Mouse (Mus musculus): ENCODE results near the gene Ano2. TPM values are rescaled to one million over a fixed set of nuclear protein-coding genes. Genes with fewer than 3 reads are reported as not detected.

Gene Ano2
- polyA plus RNA-seq, 1 experiment, result 0.28 TPM

DNA sequence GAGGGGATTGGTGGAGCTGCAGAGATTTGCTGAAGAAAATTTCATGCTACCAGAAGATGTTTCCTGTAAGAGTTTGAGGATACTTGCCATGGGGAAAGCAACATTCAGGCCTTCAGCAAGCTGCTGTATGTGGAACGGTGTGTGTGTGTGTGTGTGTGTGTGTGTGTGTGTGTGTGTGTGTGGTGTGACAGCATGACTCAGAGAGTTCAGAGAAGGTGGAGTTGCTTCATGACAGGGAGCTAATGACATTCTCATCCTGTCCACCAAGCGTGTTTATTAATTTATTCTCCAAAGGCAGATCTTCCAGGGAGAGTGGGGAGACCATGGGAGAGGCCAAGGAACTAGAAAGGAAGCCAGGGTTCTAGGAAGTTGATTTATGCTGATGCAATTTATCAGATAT is 26.3 kb upstream of the Ano2 start:
- WGBS, result 42% methylated on average over 2 of the region's 2 CpGs
- no peaks in the 10 kb centered on the region for H3K4me1 ChIP-seq (ENCODE audit: control insufficient read depth, insufficient read depth, low read length)
- no peak overlapping the region for H3K4me3 ChIP-seq (replicated peaks; ENCODE audit: extremely low read depth, low read depth, low read length)
- no peak for DNase-seq
- TF ChIP-seq CTCF (IDR thresholded peaks at IDR 0.05; ENCODE audit: insufficient read depth, low read length) (no peak), POLR2A (IDR thresholded peaks at IDR 0.05; ENCODE audit: borderline replicate concordance, extremely low read depth, low read depth, low read length) (no peak)

DNA sequence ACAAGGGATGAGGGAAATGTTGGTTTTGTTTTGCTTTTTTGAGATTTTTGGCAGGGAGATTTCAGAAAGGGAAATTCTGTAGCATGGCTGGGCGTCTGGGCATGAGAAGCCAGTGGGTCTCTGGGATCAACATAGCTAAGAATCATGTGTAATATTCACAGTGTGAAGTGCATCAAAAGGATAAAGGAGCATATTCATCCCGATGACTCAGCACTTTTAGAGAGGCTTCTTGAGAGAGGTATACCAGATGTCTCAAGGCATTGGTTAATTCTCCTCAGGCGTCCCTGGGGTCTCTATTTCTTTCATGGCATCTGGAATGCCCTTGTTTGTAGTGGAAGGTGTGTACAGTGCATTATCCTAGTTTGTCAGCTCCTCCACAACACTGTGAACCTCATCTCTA is 18.4 kb upstream of the Ano2 start:
- H3K4me3 ChIP-seq (replicated peaks; ENCODE audit: extremely low read depth, low read depth, low read length), result no peak overlapping the region
- WGBS, result 84% methylated on average over 3 of the region's 3 CpGs
- no peaks in the 10 kb centered on the region for H3K4me1 ChIP-seq (ENCODE audit: control insufficient read depth, insufficient read depth, low read length)
- no peak for DNase-seq
- TF ChIP-seq POLR2A (IDR thresholded peaks at IDR 0.05; ENCODE audit: borderline replicate concordance, extremely low read depth, low read depth, low read length) (no peak), CTCF (IDR thresholded peaks at IDR 0.05; ENCODE audit: insufficient read depth, low read length) (no peak)

DNA sequence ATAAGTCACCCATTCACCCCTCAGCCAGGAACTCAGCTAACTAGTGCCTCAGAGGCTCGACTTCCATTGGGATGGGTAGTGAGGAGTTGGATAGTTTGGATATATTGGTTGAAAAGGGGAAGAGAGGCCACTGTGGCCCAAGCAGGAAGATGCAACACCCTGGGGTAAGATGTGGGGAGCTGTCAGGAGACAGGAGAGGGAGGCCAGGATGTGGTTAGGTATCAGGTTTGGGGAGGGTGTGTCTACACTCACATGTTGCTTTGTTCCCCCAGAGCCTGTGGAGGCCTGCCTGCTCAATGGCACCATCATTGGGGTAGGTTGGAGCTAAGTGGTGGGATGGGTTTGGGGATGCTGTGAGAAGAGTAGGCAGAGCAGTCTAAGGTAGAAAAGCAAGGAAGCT is 11.7 kb upstream of the Ano2 start:
- no peak overlapping the region for H3K4me3 ChIP-seq (replicated peaks; ENCODE audit: extremely low read depth, low read depth, low read length)
- WGBS, result 67% methylated on average over 1 of the region's 1 CpGs
- H3K4me1 ChIP-seq (ENCODE audit: control insufficient read depth, insufficient read depth, low read length), result no peaks in the 10 kb centered on the region
- no peak for DNase-seq
- TF ChIP-seq CTCF (IDR thresholded peaks at IDR 0.05; ENCODE audit: insufficient read depth, low read length), result no peak
- no peak for TF ChIP-seq POLR2A (IDR thresholded peaks at IDR 0.05; ENCODE audit: borderline replicate concordance, extremely low read depth, low read depth, low read length)

DNA sequence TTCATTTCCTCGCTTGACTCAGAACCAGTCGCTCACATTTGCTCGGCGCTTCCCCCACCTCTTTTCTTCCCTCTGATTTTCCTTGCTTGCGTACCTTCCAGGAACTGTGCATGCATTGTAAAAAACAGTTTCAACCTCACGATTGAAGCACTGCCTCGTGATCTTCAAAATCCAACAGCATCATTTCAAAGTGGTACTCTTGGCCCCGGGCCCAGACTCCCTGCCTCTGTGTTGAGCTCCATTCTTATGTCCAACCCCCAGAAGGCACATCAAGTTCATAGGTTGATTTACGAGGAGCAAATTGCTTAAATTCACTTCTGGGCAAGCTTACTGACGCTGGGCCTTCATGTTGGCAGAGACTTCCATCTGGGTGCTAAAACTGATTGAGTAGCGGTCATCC is 9.6 kb upstream of the Ano2 start:
- H3K4me3 ChIP-seq (replicated peaks; ENCODE audit: extremely low read depth, low read depth, low read length), result no peak overlapping the region
- TF ChIP-seq CTCF (IDR thresholded peaks at IDR 0.05; ENCODE audit: insufficient read depth, low read length) (no peak), POLR2A (IDR thresholded peaks at IDR 0.05; ENCODE audit: borderline replicate concordance, extremely low read depth, low read depth, low read length) (no peak)
- no peaks in the 10 kb centered on the region for H3K4me1 ChIP-seq (ENCODE audit: control insufficient read depth, insufficient read depth, low read length)
- 68% methylated on average over 11 of the region's 11 CpGs for WGBS
- DNase-seq, result no peak

DNA sequence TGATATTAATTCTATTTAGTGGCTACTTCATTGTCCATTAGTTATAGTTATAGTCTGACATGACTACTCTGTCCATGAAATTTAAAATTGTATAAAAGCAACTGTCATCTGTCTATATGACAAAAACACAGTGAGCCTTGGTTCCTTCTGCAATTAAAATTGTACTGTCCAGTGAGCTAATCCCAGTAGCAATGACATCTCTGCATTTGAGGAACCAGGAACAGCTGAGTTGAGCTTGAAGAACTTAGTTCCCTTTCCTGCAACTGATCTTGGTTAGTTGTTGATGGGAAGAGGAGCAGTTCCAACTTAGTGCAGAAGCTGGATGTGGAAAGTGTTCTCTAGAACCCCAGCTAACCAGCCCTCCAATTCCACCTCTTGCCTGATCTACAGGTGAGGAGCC is 4.8 kb upstream of the Ano2 start:
- no peak overlapping the region for H3K4me3 ChIP-seq (replicated peaks; ENCODE audit: extremely low read depth, low read depth, low read length)
- no peak for TF ChIP-seq CTCF (IDR thresholded peaks at IDR 0.05; ENCODE audit: insufficient read depth, low read length)
- no peak for TF ChIP-seq POLR2A (IDR thresholded peaks at IDR 0.05; ENCODE audit: borderline replicate concordance, extremely low read depth, low read depth, low read length)
- no peak for DNase-seq
- H3K4me1 ChIP-seq (ENCODE audit: control insufficient read depth, insufficient read depth, low read length), result no peaks in the 10 kb centered on the region

DNA sequence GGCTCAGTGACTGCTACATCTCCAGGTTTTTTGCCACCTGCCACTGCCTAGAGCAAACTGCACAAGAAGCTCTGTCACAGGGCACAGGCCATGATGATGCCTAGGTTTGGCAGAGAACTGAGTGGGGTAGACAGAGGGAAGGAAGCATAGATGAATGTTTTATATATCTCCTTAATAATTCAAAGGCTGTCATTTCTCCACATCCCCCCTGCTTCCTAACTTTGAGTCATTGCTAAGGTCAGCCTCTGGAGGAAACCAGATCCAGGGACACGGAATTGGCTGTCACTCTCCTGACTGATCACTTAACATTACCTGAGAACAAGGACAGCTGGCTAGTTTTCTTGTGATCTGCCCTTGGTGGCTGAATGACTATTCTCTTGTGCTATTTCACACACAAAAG is 2.2 kb upstream of the Ano2 start:
- Histone ChIP-seq H3K4me1 (ENCODE audit: control insufficient read depth, insufficient read depth, low read length) (no peaks in the 10 kb centered on the region), H3K4me3 (replicated peaks; ENCODE audit: extremely low read depth, low read depth, low read length) (no peak overlapping the region)
- DNase-seq, result no peak
- no peak for TF ChIP-seq CTCF (IDR thresholded peaks at IDR 0.05; ENCODE audit: insufficient read depth, low read length)
- TF ChIP-seq POLR2A (IDR thresholded peaks at IDR 0.05; ENCODE audit: borderline replicate concordance, extremely low read depth, low read depth, low read length), result no peak
- WGBS, result 55% methylated on average over 1 of the region's 1 CpGs

DNA sequence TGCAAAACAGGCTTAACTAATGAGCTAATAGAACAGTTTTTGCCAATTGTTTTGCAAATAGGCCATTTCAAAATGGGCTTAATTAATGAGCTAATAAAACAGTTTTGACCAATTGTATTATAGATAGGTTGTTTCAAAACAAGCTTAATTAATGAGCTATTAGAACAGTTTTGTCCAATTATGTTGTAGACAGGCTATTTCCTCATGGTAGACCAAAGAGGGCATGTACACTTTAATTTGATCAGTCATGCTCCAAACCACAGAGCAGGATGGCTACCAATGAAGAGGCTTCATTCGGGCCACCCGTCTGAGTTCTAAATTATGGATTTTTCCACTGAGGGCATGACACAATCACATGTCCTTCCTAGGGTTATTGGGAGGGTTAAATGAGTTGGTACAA is 10.9 kb downstream of the Ano2 start:
- 75% methylated on average over 2 of the region's 2 CpGs for WGBS
- no peak for DNase-seq
- Histone ChIP-seq H3K4me1 (ENCODE audit: control insufficient read depth, insufficient read depth, low read length) (no peaks in the 10 kb centered on the region), H3K4me3 (replicated peaks; ENCODE audit: extremely low read depth, low read depth, low read length) (no peak overlapping the region)
- TF ChIP-seq POLR2A (IDR thresholded peaks at IDR 0.05; ENCODE audit: borderline replicate concordance, extremely low read depth, low read depth, low read length) (no peak), CTCF (IDR thresholded peaks at IDR 0.05; ENCODE audit: insufficient read depth, low read length) (no peak)

DNA sequence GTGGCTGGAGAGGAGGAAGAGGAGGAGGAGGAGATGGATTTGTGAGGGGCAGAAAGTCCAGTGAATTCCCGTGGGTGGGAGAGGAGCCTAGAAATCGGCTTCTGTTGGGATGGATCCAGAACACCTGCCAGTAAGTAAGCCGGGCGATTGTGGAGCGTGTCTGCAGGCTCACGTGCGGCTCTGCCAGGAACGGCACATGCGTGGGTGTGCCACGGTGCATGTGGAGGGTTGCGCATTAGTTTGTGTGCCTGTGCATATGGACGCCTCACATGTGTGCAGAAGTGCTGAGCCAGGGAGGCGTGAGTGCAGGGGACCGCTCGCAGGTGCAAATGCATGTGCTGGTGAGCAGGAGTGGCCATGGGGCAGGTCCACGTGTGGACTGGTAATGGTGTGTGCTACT is 21.0 kb downstream of the Ano2 start:
- Histone ChIP-seq H3K4me3 (replicated peaks; ENCODE audit: extremely low read depth, low read depth, low read length) (no peak overlapping the region), H3K4me1 (ENCODE audit: control insufficient read depth, insufficient read depth, low read length) (no peaks in the 10 kb centered on the region)
- no peak for DNase-seq
- TF ChIP-seq POLR2A (IDR thresholded peaks at IDR 0.05; ENCODE audit: borderline replicate concordance, extremely low read depth, low read depth, low read length), result no peak
- TF ChIP-seq CTCF (IDR thresholded peaks at IDR 0.05; ENCODE audit: insufficient read depth, low read length), result no peak
- 76% methylated on average over 16 of the region's 16 CpGs for WGBS

DNA sequence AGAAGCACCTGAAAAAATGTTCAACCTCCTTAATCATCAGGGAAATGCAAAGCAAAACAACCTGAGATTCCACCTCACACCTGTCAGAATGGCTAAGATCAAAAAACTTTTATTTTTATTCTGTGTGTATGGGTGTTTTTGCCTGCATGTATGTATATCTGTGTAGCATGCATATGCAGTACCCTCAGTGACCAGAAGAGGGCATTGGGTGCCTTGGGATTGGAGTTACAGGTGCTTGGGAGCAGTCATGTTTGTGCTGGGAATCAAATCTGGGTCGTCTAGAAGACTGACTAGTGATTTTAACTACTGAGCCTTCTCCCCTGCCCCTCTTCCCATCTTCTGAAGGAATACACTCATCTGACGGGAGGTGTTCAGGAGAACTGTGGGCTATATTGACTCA is 36.2 kb downstream of the Ano2 start:
- no peak for DNase-seq
- Histone ChIP-seq H3K4me3 (replicated peaks; ENCODE audit: extremely low read depth, low read depth, low read length) (no peak overlapping the region), H3K4me1 (ENCODE audit: control insufficient read depth, insufficient read depth, low read length) (no peaks in the 10 kb centered on the region)
- 77% methylated on average over 2 of the region's 2 CpGs for WGBS
- TF ChIP-seq POLR2A (IDR thresholded peaks at IDR 0.05; ENCODE audit: borderline replicate concordance, extremely low read depth, low read depth, low read length), result no peak
- no peak for TF ChIP-seq CTCF (IDR thresholded peaks at IDR 0.05; ENCODE audit: insufficient read depth, low read length)

DNA sequence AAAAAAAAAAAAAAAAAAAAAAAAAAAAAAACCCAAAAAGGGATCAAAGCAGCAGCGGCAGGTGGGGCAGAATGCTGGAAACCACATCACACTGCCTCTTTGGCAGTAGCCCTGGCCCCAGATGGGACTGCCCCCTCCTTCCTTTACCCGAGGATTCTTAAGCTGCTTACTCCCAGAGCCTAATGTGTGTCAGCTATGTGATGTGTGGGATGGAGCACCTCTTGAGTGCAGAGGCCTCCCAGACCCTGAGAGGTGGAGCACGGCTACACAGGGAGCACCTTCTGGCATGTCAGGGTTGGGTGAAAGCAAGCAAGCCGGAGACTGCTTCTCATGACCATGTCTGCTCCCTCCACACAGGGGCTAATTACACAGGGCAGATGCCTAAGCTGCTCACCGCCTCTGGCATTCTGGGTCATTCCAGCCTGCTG is 37.3 kb downstream of the Ano2 start:
- WGBS, result 69% methylated on average over 5 of the region's 5 CpGs
- no peak for DNase-seq
- TF ChIP-seq POLR2A (IDR thresholded peaks at IDR 0.05; ENCODE audit: borderline replicate concordance, extremely low read depth, low read depth, low read length) (no peak), CTCF (IDR thresholded peaks at IDR 0.05; ENCODE audit: insufficient read depth, low read length) (no peak)
- H3K4me1 ChIP-seq (ENCODE audit: control insufficient read depth, insufficient read depth, low read length), result no peaks in the 10 kb centered on the region
- H3K4me3 ChIP-seq (replicated peaks; ENCODE audit: extremely low read depth, low read depth, low read length), result no peak overlapping the region

DNA sequence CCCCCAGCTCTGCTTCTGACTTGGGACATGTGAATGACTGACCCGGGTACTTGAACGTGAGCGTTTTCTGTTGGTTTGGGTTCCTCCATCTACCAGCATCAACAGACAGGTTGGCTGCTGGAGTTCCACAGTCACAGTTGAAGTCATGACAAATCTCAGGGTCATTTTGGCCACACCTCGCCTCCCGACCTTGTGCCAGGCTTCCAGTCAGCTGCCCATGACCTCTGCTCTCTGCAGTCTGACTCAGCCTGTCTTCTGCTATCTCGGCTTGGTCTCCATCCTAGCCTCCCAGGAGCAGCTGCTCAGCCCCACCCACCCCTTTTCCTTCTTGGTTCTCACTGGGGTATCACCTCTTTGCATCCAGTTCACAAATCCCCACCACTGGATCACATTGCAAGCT is 39.3 kb downstream of the Ano2 start:
- Histone ChIP-seq H3K4me3 (replicated peaks; ENCODE audit: extremely low read depth, low read depth, low read length) (no peak overlapping the region), H3K4me1 (ENCODE audit: control insufficient read depth, insufficient read depth, low read length) (no peaks in the 10 kb centered on the region)
- DNase-seq, result no peak
- TF ChIP-seq CTCF (IDR thresholded peaks at IDR 0.05; ENCODE audit: insufficient read depth, low read length), result no peak
- TF ChIP-seq POLR2A (IDR thresholded peaks at IDR 0.05; ENCODE audit: borderline replicate concordance, extremely low read depth, low read depth, low read length), result no peak
- WGBS, result 71% methylated on average over 6 of the region's 6 CpGs

Measured in lung, adult 2 months (tissue).